Mouse (Mus musculus) frontal cortex, postnatal 10 days (tissue): ENCODE data around the gene Pax2.
"Not testable (repeated sequence)": the region's sequence is repeated elsewhere in the genome, so short reads cannot be mapped to it uniquely, and the experiment has no call there.

ENCODE experiments used
- DNase-seq, 2 experiments: peaks; one replicate each; pipeline ENCODE4 v3.0.0; 2022; ENCODE audit warnings: low spot score in 2 of 2, mixed read lengths in 1 of 2

The Pax2 gene

DNA sequence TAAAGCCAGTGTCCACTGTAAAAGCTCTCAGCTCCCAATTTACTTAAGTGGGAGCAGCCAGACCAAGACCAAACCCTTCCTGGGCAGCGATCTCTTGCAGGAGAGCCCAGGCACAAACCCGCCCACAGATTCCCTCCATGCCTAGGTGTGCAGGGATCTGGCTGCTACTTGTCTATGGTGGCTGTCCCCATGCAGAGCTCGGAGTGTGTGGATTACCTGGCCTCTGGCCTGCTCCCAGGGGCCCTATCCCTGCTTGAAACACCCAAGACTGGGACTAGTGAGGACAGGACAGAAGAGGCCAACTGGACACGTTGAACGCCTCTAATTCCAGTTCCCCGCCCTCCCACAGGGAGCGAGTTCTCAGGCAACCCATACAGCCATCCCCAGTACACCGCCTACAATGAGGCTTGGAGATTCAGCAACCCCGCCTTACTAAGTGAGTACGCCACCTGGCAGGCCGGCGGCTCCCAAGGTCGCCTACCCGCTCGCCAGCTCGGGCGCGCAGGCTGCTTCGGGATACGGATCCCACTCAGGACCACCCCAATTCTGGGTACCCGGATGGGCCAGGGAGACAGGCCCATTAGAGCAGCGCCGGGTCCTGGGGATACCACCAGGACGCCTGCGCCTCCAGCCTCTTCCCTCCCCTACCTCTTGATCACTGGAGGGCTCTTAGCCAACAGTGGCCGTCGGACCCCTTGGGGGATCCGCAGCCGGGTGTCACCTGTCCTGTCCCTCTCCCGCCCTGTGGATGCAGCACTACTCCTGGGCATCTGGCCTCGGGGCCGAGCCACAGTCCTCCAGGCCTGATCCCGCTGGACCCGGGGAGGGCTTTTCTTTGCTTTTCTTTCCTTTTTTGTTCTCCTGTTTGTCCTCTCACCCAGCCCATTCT is 79.4 kb downstream of the Pax2 start:
- no peak for DNase-seq

DNA sequence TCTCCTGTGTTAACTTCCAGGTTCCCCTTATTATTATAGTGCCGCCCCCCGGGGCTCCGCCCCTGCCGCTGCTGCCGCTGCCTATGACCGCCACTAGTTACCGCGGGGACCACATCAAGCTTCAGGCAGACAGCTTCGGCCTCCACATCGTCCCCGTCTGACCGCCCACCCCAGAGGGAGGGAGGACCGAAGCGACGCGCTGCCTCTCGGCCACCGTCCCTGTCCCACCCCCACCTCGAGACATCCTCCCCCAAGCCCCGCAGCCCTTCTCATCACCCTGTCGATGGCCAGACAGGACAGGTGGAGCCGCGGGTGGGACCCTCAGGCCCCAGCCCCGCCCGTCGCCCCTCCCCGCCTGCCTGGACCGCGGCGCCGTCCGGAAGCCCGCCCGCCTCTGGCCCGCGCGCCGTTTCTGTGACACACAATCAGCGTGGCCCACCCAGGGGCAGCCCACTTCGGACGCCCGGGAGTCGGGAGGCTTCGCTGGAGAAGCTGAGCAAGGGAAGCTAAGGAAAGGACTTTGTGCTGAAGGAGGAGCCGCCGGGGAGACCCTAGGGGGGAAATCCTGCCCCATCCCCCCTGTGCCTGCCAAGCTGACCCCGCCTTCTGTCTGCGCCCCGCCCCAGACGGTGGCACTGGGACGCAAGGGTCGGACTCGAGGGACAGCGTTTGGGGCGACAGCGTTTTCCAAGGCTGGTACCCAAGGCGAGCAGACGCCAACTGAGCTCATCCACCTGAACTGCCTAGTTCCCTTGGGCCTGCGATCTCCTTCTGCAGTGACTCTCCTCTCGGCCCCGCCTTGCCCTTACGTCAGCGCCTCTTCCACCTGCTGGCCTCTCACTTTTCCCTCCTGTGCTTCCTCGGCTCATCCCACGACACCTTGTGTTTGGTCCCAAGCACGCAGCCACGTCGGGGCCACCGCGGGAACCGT is 80.4 kb downstream of the Pax2 start:
- DNase-seq, result no peak

DNA sequence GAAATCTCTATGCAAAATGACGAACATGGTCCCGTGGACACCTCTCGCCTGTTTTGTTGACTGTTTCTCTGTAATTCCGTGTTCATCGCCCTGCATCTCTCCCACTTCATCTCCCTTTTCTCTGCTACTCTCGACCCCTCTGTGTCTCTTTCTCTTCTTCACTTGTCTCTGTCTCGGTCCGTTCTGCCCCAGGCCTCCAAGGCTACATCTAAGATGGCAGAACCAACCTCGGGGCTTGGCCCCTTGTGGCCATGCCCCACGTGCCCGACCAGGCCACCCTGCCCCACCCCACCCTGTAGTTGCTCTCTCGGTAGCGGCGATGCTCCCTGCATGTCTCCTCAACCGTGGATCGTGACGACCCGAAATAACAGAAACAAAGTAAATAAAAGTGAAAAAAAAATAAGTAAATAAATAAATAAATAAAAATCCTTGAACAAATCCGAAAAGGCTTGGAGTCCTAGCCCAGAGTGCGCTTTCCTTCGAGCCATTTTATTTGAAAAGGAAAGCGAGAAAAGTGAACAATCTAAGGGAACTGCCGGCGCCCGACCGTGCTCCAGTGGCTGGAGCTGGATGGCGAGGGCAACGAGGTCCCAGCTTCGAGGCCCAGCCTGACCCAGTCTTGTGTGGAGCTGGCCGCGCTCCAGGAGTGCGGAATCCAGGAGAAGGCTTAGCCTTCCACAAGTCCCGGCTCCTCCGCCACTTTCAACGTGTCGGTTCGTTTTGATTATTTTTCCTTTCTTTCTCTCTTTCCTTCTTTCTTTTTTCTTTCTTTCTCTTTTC is 81.8 kb downstream of the Pax2 start:
- no peak for DNase-seq

DNA sequence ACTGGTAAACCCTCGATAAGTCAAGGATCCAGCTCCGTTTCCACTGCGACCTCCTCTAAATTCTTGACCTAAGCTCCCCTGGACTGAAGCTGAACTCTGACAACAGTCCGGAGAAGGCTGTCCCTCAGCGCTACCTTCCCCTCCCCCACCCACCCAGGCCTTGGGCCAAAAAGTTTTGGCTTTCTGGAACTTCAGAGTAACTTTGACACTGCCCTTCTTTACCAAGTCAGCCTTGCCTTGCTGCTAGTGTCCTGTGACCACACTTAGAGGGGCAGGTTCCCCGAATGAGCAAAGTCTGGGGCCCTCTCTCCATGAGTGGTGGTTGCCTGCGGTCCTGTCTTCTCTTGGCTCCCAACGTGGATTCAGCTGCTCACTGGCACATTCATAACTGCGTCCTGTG is 82.5 kb downstream of the Pax2 start:
- DNase-seq, result no peak

DNA sequence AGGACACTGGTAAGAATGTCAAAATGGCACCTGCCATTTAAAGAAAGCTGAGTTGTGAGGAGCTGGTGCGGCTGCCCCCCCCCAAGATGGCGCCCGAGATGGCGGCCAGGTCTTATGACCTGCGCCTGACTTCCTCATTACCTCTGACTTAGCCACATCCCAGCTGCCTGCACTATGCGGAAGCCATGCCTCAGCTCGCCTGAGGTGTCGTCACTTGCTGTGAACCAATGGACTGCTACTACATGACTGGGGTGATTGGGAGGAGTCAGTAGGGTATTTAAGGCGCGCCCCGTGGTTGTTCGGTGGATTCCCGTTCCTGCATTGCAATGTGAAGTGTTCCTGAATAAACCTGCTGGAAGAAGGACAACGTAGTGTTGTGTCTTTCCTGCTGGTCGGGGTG is 86.8 kb downstream of the Pax2 start:
- not testable (repeated sequence) for DNase-seq

DNA sequence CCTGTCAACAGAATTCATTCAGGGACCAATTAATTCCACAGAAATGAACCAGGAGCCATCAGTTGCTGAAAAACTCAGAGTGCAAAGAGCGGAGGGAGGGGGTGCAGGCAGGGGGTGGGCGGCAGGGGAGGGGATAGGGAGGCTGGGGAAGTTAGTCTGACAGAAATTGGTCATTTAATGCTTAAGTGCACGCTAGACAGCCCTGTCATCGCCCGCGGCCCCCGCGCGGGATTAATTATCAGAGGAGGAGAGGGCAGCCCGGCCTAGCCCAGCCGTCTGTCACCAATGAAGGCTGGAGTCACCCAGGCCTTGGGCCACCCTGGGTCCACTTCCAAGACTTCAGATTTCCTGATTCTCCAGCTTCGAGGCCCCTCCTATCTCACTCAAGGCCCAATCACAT is 93.6 kb downstream of the Pax2 start:
- no peak for DNase-seq

DNA sequence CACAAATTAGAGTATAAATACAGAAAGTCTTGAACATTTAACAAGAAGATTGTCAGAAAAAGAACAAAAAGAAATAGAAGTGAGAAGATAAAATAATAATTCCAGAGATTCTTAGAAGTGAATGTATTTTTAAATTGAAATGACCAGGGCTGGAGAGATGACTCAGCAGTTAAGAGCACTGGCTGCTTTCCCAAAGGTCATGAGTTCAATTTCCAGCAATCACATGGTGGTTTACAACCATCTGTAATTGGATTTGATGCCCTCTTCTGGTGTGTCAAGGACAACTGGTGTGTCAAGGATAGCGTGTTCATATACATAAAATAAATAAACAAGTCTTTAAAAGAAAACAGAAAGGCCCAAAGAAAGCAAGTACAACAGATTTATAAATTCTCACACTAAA is 102.8 kb downstream of the Pax2 start:
- no peak for DNase-seq

DNA sequence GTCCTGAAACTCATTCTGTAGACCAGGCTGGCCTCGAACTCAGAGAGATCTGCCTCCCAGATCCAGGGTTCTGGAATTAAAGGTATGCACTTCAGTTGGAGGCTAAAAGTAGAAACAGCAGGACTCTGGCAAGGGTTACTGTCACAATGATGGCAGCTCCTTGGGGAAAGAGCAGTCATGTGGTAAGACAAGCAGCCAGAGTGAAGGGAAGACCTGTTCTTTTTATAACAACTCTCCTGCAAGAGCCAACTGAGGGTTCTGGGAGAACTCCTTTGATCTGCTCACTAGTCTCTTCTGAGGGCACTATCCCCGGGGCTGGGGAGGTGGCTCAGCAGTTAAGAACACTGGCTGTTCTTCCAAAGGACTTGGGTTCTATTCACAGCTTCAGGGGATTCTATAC is 112.9 kb downstream of the Pax2 start:
- DNase-seq, result no peak

DNA sequence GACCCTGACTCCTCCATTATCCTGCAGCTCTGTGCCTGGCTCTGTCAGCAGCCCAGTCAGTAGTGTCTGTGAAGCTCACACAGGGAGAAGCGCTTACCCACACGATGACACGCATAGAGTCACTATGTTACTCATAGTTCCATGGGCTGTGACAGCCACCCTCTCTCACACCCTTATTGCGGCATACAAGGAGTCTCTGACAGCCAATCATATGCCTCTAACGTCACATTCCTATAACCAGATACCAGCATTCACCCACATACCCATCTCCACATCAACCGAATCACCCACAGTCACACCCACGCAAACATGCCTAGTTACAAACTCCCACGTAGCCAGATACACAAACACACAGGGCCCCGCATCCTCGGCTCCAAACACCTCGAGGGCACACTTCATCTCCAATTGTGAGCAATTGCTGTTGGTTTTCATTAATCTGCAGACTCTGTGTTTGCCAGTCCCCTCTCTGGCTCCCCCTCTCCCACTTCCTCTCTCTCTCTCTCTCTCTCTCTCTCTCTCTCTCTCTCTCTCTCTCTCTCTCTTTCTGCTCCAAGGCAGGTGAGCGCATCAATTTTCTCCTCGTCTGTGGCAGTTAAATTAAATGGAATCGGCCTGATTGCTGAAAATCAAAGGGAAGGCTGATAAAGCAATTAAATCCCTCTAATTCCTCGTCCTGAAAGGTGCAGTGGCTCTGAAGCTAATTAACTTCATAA is 118.5 kb downstream of the Pax2 start:
- no peak for DNase-seq

DNA sequence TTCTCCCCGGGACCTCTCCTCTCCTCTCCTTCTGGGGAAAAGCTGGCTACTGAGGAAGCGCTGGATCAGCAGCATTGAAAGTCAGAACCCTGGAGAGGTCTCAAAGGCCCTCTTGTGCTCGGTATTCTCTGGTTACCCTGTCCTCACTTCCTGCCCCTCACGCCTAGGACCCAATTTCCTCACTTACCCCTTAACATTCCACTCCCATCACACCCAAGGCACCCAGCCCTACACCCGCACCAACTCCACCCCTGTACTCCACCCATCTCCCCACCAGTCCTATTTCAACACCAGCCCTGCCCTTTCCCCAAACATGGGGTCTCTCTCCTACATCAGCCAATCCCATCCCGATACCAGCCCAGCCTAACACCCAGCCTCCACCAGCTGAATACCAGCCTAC is 119.1 kb downstream of the Pax2 start:
- DNase-seq, result no peak

DNA sequence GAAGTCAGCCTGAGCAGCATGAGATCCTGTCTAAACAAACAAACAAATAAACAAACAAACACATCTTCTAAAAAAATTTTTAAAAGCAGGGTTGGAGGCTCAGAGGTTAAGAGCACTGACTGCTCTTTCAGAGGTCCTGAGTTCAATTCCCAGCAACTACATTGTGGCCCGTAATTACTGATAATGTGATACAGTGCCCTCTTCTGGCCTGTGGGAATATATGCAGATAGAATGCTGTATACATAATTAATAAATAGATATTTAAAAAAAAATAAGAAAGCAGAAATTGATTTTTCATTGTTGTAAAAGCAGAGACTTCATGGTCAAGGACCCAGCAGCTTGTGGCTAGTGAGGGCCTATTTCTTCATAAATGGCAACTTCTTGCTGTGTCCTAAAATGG is 119.9 kb downstream of the Pax2 start:
- DNase-seq, result no peak

DNA sequence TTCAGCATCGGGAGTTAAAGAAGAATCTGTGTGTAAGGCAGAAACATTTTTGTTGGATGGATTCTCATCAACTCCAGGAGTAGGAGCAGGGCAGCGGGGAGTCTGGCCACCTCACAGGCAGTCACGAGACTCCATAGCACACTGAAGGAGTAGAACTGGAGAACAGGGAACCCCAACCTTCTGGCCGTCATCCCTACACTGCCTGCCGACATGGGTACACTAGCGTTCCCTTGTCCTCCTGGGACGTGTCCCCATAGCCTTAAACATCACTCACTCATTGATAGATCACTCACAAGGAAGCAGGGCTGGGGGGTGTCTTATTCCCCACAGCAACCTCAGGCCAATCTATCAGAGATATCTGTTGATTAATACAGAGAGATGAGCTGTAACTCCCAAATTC is 120.7 kb downstream of the Pax2 start:
- no peak for DNase-seq

DNA sequence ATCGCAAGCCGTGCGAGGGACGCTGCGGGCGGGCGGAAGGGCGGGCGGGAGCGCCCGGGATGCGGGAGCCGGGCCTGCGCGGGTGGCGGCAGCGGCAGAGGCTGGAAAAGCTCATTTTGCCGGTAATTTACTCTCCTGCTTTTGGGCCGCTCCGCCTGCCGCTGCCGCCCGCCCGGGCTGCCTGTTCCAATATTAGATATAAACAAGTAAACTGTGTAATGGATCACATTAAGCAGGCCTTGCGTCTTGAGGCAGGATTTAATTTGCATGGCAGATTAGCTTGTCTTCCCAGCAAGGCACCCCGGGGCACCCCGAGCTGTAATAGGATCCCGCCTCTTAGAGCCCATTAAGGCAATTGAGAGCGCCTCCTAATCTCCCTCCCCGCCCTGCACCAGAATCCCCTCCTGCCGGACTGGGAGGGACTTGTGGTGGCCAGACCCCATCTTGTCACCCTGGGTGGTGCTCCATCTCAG is 126.7 kb downstream of the Pax2 start:
- no peak for DNase-seq

DNA sequence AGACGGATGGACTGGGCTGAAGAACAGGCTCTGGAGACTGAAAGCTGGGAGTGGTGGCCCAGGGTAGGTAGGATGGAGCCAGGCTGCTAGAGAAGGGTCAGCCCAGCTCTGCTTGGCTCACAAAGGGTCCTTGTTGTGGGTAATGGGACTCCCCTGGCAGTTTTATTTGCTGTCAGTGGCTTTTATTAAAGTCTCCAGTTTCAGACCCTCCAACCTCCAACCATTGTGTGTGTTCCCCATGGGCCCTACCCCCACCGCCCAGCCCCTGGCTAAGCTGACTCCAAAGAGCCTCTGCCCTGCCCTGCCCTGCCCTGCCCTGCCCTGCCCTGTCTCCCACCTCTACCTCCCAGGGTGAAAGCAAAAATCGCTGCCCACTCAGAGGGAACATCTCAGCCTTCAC is 128.5 kb downstream of the Pax2 start:
- DNase-seq, result no peak

DNA sequence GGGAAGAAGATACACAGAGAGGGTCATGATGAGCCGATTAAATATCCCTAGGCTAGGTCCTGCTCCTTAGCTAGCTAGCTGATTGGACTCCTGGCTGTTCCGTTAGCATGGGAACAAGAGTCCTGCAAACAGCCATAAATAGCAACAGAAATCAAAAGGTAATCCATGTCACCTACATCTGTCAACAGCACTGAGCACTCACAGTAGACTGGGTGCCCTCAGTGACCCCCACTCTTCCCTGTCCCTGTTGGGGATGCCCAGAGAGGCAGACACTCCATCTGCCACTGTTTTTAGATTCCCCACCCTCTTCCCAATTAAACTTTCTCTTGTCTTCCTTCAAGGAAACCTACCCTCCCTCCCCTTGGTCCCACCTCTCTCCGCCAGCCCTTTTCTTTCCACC is 130.6 kb downstream of the Pax2 start:
- DNase-seq, result no peak
